Mouse (Mus musculus) CH12.LX (cell line): ENCODE results near the gene Kantr.
"Not testable (repeated sequence)": the region's sequence is repeated elsewhere in the genome, so short reads cannot be mapped to it uniquely, and the experiment has no call there.

Experiments
- MEF2A ChIP-seq: IDR thresholded peaks from 2 replicates; pipeline ENCODE4 v1.6.1; 2014; ENCODE audit warnings: low read depth, mild to moderate bottlenecking, inconsistent platforms, low read length, improper control_type of control experiment, borderline replicate concordance
- MXI1 ChIP-seq: IDR thresholded peaks from 2 replicates; pipeline ENCODE4 v1.6.1; 2011; ENCODE audit warnings: mild to moderate bottlenecking, low read depth, low read length, improper control_type of control experiment
- MYC ChIP-seq: IDR thresholded peaks from 2 replicates; pipeline ENCODE4 v1.6.1; 2011; ENCODE audit warnings: low read depth, mild to moderate bottlenecking, improper control_type of control experiment, low read length
- NELFE ChIP-seq: IDR thresholded peaks from 2 replicates; pipeline ENCODE4 v1.6.1; 2011; ENCODE audit warnings: low read depth, low read length, improper control_type of control experiment
- POLR2A ChIP-seq: IDR thresholded peaks from 2 replicates; pipeline ENCODE4 v1.6.1; 2011; ENCODE audit warnings: low read depth, mild to moderate bottlenecking, improper control_type of control experiment, low read length

DNA sequence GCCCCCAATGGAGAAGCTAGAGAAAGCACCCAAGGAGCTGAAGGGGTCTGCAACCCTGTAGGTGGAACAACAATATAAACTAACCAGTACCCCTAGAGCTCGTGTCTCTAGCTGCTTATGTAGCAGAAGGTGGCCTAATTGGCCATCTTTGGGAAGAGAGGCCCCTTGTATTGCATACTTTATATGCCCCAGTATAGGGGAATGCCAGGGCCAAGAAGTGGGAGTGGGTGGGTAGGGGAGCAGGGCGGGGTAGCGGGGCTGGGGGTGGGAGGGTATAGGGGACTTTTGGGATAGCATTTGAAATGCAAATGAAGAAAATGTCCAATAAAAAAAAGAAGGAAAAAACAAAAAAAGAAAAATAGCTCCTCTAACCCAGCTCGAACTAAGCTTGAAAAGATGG lies 8.8 kb upstream of the Kantr start:
- not testable (repeated sequence) for TF ChIP-seq MXI1, POLR2A, NELFE, MYC, MEF2A
